Mouse (Mus musculus) myocyte (in vitro differentiated cells): ENCODE results near the gene Psmd8. TPM values are rescaled to one million over a fixed set of nuclear protein-coding genes. Genes with fewer than 3 reads are reported as not detected.
A peak's percentile ranks its signal among the peaks of the same experiment; 100 is the strongest.
"Not testable (repeated sequence)": the region's sequence is repeated elsewhere in the genome, so short reads cannot be mapped to it uniquely, and the experiment has no call there.

Source experiments
- H3K27me3 ChIP-seq: one replicate; pipeline ENCODE4 v1.6.1; 2011; ENCODE audit not compliant: control insufficient read depth, insufficient read depth, insufficient read length
- H3K36me3 ChIP-seq: one replicate; pipeline ENCODE4 v1.6.1; 2011; ENCODE audit not compliant: control insufficient read depth, insufficient read depth
- H3K4me2 ChIP-seq: one replicate; pipeline ENCODE4 v1.6.1; 2011; ENCODE audit warnings: low read depth, control low read depth
- H3K4me3 ChIP-seq: one replicate; pipeline ENCODE4 v1.5.1; 2011; ENCODE audit warnings: mild to moderate bottlenecking, control low read depth, moderate library complexity
- H3K79me2 ChIP-seq: one replicate; pipeline ENCODE4 v1.6.1; 2011; ENCODE audit not compliant: control insufficient read depth, insufficient read depth
- H3ac ChIP-seq: one replicate; pipeline ENCODE4 v1.6.1; 2011; ENCODE audit not compliant: control insufficient read depth, insufficient read length
- CEBPB ChIP-seq: IDR thresholded peaks from 2 replicates; pipeline ENCODE4 v1.6.1; 2011; ENCODE audit warnings: mild to moderate bottlenecking, moderate library complexity; ENCODE audit not compliant: poor library complexity, insufficient read depth, severe bottlenecking
- E2F4 ChIP-seq: IDR thresholded peaks from one replicate; pipeline ENCODE4 v1.6.1; 2011; ENCODE audit warnings: mild to moderate bottlenecking, control low read depth, moderate library complexity; ENCODE audit not compliant: insufficient read depth
- MAX ChIP-seq: IDR thresholded peaks from one replicate; pipeline ENCODE4 v1.6.1; 2011; ENCODE audit warnings: low read depth, mild to moderate bottlenecking, control low read depth
- MYOD1 ChIP-seq, 3 experiments: IDR thresholded peaks; one replicate each; pipeline ENCODE4 v1.6.1; 2011; ENCODE audit warnings: control low read depth in 2 of 3, low read depth in 2 of 3, mild to moderate bottlenecking in 2 of 3, moderate library complexity in 1 of 3; ENCODE audit not compliant: insufficient read length in 2 of 3, control insufficient read depth in 1 of 3
- MYOG ChIP-seq, 3 experiments: IDR thresholded peaks; one replicate each; pipeline ENCODE4 v1.6.1; 2011; ENCODE audit warnings: control low read depth in 2 of 3, low read depth in 2 of 3, mild to moderate bottlenecking in 2 of 3; ENCODE audit not compliant: insufficient read length in 2 of 3, control insufficient read depth in 1 of 3, insufficient read depth in 1 of 3
- POLR2A ChIP-seq: IDR thresholded peaks from one replicate; pipeline ENCODE4 v1.6.1; 2011; ENCODE audit warnings: low read depth, mild to moderate bottlenecking, control low read depth, moderate library complexity; ENCODE audit not compliant: insufficient read length
- POLR2AphosphoS2 ChIP-seq: IDR thresholded peaks from one replicate; pipeline ENCODE4 v1.6.1; 2011; ENCODE audit warnings: low read depth, control low read depth; ENCODE audit not compliant: insufficient read length
- REST ChIP-seq: IDR thresholded peaks from one replicate; pipeline ENCODE4 v1.6.1; 2011; ENCODE audit warnings: mild to moderate bottlenecking, control low read depth, moderate library complexity; ENCODE audit not compliant: insufficient read depth, insufficient read length
- SRF ChIP-seq: IDR thresholded peaks from one replicate; pipeline ENCODE4 v1.6.1; 2011; ENCODE audit warnings: low read depth; ENCODE audit not compliant: control insufficient read depth, insufficient read length
- TCF12 ChIP-seq: IDR thresholded peaks from one replicate; pipeline ENCODE4 v1.6.1; 2011; ENCODE audit warnings: mild to moderate bottlenecking, control low read depth; ENCODE audit not compliant: poor library complexity, insufficient read depth, severe bottlenecking
- TCF3 ChIP-seq: IDR thresholded peaks from one replicate; pipeline ENCODE4 v1.6.1; 2011; ENCODE audit warnings: low read depth, control low read depth; ENCODE audit not compliant: insufficient read length
- USF1 ChIP-seq: IDR thresholded peaks from one replicate; pipeline ENCODE4 v1.6.1; 2011; ENCODE audit warnings: low read depth, mild to moderate bottlenecking, control low read depth, moderate library complexity
- polyA plus RNA-seq: library from polyadenylated mRNA; unstranded; fragments of >200 nt; fragmentation: generic; extraction: Trizol; gene quantifications from one replicate; pipeline ENCODE4 v1.2.1, GENCODE M21; 2012; ENCODE audit warnings: missing spikeins

Gene Psmd8
- polyA plus RNA-seq, 1 experiment: 404 TPM

DNA sequence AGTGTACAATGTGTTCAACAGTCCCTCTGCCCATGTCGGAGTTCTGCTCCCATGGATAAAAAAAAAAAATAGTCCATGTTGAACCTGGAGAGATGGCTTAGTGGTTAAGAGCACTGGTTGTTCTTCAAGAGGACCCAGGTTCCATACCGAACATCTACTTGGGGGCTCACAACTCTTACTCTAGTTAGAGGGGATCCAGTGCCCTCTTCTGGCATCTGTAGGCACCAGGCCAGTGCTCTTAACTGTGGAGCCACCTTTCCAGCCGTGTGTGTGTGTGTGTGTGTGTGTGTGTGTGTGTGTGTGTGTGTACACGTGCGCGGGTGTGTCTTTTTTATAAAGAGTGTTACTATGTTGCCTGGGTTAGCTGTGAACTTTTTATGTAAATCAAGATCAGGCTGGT lies 22.1 kb upstream of the Psmd8 start:
- Histone ChIP-seq H3ac (no peak overlapping the region), H3K4me3 (no peak overlapping the region), H3K79me2 (no peaks in the 10 kb centered on the region), H3K36me3 (no peaks in the 10 kb centered on the region), H3K4me2 (no peak overlapping the region), H3K27me3 (peaks cover 10% of the 10 kb centered on the region)
- no peak for TF ChIP-seq SRF
- no peak for TF ChIP-seq MAX
- no peak for TF ChIP-seq USF1
- no peak for TF ChIP-seq MYOD1 (IDR thresholded peaks at IDR 0.05; ENCODE audit: control insufficient read depth in 1 of 3, insufficient read length in 2 of 3, low read depth in 2 of 3)
- no peak for TF ChIP-seq TCF3
- no peak for TF ChIP-seq MYOG (IDR thresholded peaks at IDR 0.05; ENCODE audit: control insufficient read depth in 1 of 3, insufficient read depth in 1 of 3, insufficient read length in 2 of 3, low read depth in 2 of 3)

- H3ac ChIP-seq, H3K4me2 ChIP-seq, H3K27me3 ChIP-seq, H3K36me3 ChIP-seq, H3K79me2 ChIP-seq, H3K4me3 ChIP-seq: not testable (repeated sequence)
These were observed 13.7 kb upstream of the Psmd8 start for GRCm38 (mm10) chr7:29194230-29194629.

- Histone ChIP-seq H3K36me3 (peaks cover 12% of the 10 kb centered on the region), H3K79me2 (peaks cover 39% of the 10 kb centered on the region)
- not testable (repeated sequence) for H3K4me3 ChIP-seq, H3ac ChIP-seq, H3K4me2 ChIP-seq, H3K27me3 ChIP-seq
These were observed 822 bp upstream of the Psmd8 start for GRCm38 (mm10) chr7:29181323-29181722.

- H3K79me2 ChIP-seq: peaks cover 44% of the 10 kb centered on the region
- H3K36me3 ChIP-seq: peaks cover 17% of the 10 kb centered on the region
- no peak for TF ChIP-seq MAX
- TF ChIP-seq MYOG (IDR thresholded peaks at IDR 0.05; ENCODE audit: control insufficient read depth in 1 of 3, insufficient read depth in 1 of 3, insufficient read length in 2 of 3, low read depth in 2 of 3): no peak
- TF ChIP-seq REST: no peak
- no peak for TF ChIP-seq MYOD1 (IDR thresholded peaks at IDR 0.05; ENCODE audit: control insufficient read depth in 1 of 3, insufficient read length in 2 of 3, low read depth in 2 of 3)
- no peak for TF ChIP-seq CEBPB
- no peak for TF ChIP-seq E2F4
- TF ChIP-seq TCF12: no peak
- TF ChIP-seq POLR2A: no peak
- no peak for TF ChIP-seq TCF3
- TF ChIP-seq USF1: no peak
- no peak for TF ChIP-seq POLR2AphosphoS2
- TF ChIP-seq SRF: no peak
- H3K4me3 ChIP-seq: peak overlapping the region; percentile 80
- no peaks in the 10 kb centered on the region for H3K27me3 ChIP-seq
- H3ac ChIP-seq: peak overlapping the region; percentile 48
- peak overlapping the region; percentile 64 for H3K4me2 ChIP-seq
These were observed 344 bp upstream of the Psmd8 start for GRCm38 (mm10) chr7:29180854-29181236.

- H3K4me2 ChIP-seq: peak overlapping the region; percentile 67
- H3K79me2 ChIP-seq: peaks cover 47% of the 10 kb centered on the region
- H3ac ChIP-seq: no peak overlapping the region
- H3K4me3 ChIP-seq: peak overlapping the region; percentile 80
- TF ChIP-seq POLR2A: peak; percentile 48
- TF ChIP-seq MAX: peak; percentile 46
- TF ChIP-seq MYOG (IDR thresholded peaks at IDR 0.05; ENCODE audit: control insufficient read depth in 1 of 3, insufficient read depth in 1 of 3, insufficient read length in 2 of 3, low read depth in 2 of 3): no peak
- TF ChIP-seq USF1: no peak
- TF ChIP-seq CEBPB: no peak
- peak; percentile 37 for TF ChIP-seq POLR2AphosphoS2
- peaks cover 22% of the 10 kb centered on the region for H3K36me3 ChIP-seq
- no peaks in the 10 kb centered on the region for H3K27me3 ChIP-seq
These were observed 1.2 kb downstream of the Psmd8 start for GRCm38 (mm10) chr7:29179323-29179722.

DNA sequence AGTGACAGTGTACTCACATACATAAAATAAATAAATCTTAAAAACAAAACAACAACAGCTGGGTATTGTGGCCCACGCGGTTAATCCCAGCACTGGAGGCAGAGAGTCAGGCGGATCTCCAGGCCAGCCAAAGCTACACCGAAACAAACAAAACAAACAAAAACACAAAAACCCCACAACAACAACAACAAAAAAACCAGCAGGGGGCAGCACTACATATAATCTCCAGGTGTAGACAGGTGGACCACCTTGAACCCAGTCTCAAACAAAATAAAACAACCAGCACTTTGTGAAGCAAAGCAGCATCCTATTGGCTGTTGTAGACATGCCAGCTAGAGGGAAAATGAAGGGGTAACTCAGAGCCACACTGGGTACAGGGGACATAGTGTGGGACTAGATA lies 2.4 kb downstream of the Psmd8 start:
- Histone ChIP-seq H3ac (no peak overlapping the region), H3K36me3 (peaks cover 22% of the 10 kb centered on the region), H3K4me3 (peak overlapping the region; percentile 80), H3K4me2 (peak overlapping the region; percentile 67), H3K27me3 (no peaks in the 10 kb centered on the region), H3K79me2 (peaks cover 47% of the 10 kb centered on the region)
- TF ChIP-seq SRF (no peak), REST (no peak), TCF12 (no peak), E2F4 (no peak), MYOG (IDR thresholded peaks at IDR 0.05; ENCODE audit: control insufficient read depth in 1 of 3, insufficient read depth in 1 of 3, insufficient read length in 2 of 3, low read depth in 2 of 3) (no peak)
